Mouse (Mus musculus) lung, adult 2 months (tissue): ENCODE results near the gene Smc2. TPM values are rescaled to one million over a fixed set of nuclear protein-coding genes. Genes with fewer than 3 reads are reported as not detected.
"Not testable (repeated sequence)": the region's sequence is repeated elsewhere in the genome, so short reads cannot be mapped to it uniquely, and the experiment has no call there.

ENCODE experiments used
- DNase-seq: peaks from one replicate; pipeline ENCODE4 v3.0.0; 2022
- H3K4me1 ChIP-seq: fragments of 200-500 bp; 2 replicates; pipeline ENCODE4 v1.6.1; 2011; ENCODE audit warnings: low read length; ENCODE audit not compliant: control insufficient read depth, insufficient read depth
- H3K4me3 ChIP-seq: fragments of 200-500 bp; replicated peaks from 2 replicates; pipeline ENCODE3; 2011; ENCODE audit warnings: low read depth, mild to moderate bottlenecking, control low read depth, low read length; ENCODE audit errors: extremely low read depth
- CTCF ChIP-seq: fragments of 200-500 bp; IDR thresholded peaks from 2 replicates; pipeline ENCODE4 v1.5.1; 2011; ENCODE audit warnings: mild to moderate bottlenecking, low read length, control low read depth; ENCODE audit not compliant: insufficient read depth
- POLR2A ChIP-seq: fragments of 200-500 bp; IDR thresholded peaks from 2 replicates; pipeline ENCODE4 v1.6.1; 2011; ENCODE audit warnings: low read depth, mild to moderate bottlenecking, control low read depth, low read length, borderline replicate concordance; ENCODE audit errors: extremely low read depth
- WGBS: fragments of 180-500 bp; shearing (Covaris S2); methylation state at CpG from one replicate; pipeline ENCODE4 v1.1.7; 2018; 5-methylcytosine and 5-hydroxymethylcytosine counted together
- polyA plus RNA-seq: library from polyadenylated mRNA; depleted of rRNA; stranded (reverse); fragments of >200 nt; gene quantifications from 2 replicates; pipeline ENCODE4 v1.2.3, GENCODE M21; 2012; rRNA removed

The Smc2 gene
- 1.2 and 1.3 TPM in 2 replicates for polyA plus RNA-seq

DNA sequence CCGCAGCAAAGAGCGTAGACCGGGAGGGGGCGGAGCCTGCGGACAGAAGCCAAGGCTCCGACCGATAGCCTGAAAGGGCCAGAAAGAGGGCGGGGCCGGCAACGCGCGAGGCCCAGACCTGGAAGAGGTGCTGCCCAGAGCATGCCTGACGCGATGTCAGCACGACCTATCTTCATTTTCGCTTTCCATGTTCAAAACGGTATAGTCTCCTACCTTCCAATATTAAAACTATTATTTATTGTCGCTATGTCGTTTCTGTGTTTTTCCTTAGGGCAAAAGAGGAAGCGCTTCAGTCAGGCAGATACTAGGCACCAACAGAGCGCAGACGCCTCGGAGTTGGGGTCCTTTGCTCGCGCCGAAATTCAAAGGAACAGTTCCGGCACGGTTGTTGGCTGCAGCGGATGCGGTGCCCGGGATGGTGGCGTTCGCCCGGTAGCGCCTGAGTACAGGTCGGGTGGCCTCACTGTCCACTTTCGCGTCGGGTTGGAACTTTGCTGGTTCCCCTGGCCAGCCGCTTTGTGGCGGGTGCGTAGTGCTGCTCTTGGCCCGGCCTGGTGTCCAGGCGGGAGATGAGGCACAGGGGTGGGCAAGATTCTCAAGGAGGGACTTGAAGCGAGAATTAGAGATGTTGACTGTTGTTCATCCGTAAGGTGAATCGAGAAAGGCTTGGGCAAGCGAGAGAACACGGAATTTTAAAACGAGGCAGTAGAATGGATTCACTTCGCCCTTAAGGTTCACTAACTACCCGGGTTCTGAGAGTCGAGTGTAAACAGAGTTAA, at the start of gene Smc2:
TSS of gene Smc2 (plus strand) at position 358 of the 779 bp plus-strand sequence.
- peak; percentile 89 for DNase-seq
- peaks cover 4% of the 10 kb centered on the region; the same call in 1 of the 2 replicates for H3K4me1 ChIP-seq
- H3K4me3 ChIP-seq: peak within 1 kb of the TSS; percentile 82
- under 1% methylated on average over 53 of the region's 53 CpGs for WGBS
- TF ChIP-seq CTCF (no peak), POLR2A (0 out of 2 replicates have a peak, but pooled peaks have one; percentile 6)

DNA sequence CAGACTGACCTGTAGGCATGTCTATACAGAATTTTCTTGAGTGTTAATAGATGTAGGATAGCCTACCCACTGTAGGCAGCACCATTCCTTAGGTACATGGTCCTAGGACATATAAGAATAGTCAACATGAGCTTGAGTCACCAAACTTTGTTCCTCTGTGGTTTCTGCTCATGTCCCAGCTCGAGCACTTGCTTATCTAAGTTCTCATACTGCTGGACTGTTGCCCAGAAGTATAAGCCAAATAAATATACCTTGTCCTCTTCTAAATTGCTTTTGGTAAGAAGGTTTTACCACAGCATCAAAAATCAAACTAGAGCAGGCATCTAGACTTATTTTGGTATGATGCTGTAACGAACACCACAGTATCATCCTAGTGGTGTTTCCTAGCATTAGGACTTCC, 27.5 kb upstream of the Smc2 start:
- 62% methylated on average over 2 of the region's 2 CpGs for WGBS
- no peak for DNase-seq
- H3K4me1 ChIP-seq: no peaks in the 10 kb centered on the region
- no peak overlapping the region for H3K4me3 ChIP-seq
- no peak for TF ChIP-seq CTCF
- TF ChIP-seq POLR2A: no peak

DNA sequence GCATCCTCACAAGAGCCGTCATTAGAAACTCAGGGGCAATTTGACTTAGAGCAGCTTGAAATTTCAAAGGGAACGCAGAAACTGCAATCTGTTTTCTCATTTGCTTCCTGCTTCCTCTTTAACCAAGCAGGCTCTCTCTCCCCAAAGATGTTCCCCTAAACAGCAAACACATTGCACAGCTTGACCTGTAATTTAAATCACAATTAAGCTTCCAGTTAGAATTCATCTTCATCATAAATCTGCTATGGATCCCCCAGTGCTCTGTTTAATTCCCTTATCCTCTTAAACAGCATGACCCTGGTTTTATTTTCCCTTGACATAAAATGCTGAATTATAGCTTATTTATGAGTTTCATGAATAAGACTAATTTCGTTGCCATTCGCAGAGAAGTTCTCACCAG, 15.4 kb upstream of the Smc2 start:
- TF ChIP-seq CTCF (no peak), POLR2A (no peak)
- Histone ChIP-seq H3K4me3 (no peak overlapping the region), H3K4me1 (no peaks in the 10 kb centered on the region)
- WGBS: 69% methylated on average over 4 of the region's 4 CpGs
- DNase-seq: no peak

DNA sequence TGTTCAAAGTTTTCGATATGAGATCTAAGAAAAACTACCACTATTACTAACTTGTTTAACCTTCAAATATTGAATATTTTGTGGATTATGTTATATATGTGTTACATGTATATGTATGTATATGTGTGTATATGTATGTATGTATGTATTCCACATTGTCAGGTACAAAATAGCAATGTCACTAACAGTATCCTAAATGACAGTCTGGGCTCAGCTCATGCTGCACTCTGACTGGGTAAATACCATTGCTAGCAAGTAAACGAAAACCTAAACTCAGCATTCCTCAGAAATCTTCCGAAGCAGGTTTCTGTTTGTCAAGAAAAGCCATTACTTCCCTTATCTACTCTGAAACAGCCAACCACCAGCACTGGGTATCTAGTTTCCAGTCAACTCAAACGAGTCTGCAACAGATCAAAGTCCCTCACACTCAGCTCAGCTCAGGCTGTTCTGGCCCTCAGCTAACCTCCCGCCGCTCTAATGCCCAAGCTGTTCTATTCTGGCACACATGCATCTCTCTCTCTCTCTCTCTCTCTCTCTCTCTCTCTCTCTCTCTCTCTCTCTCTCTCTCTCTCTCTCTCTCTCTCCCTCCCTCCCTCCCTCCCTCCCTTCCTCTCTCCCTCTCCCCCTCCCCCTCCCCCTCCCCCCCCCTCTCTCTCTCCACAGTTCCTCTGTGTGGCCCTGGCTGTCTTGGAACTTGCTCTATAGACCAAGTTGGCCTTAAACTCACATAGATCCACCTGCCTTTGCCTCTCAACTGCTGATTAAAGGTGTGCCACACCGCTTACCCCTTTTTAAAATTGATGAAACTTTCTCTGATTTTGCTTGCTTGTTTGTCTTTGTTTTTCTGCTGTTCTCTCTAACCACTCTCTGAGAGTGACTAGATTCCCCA, 9.5 kb upstream of the Smc2 start:
- no peak for DNase-seq
- WGBS: 27% methylated on average over 7 of the region's 7 CpGs
- no peak overlapping the region for H3K4me3 ChIP-seq

DNA sequence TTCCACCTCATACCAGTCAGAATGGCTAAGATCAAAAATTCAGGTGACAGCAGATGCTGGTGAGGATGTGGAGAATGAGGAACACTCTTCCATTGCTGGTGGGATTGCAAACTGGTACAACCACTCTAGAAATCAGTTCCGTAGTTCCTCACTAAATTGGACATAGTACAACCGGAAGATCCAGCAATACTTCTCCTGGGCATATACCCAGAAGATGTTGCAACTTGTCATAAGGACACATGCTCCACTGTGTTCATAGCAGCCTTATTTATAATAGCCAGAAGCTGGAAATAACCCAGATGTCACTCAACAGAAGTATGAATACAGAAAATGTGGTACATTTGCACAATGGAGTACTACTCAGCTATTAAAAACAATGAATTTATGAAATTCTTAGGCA, 3.5 kb upstream of the Smc2 start:
- not testable (repeated sequence) for H3K4me3 ChIP-seq, DNase-seq, H3K4me1 ChIP-seq
- 87% methylated on average over 2 of the region's 2 CpGs for WGBS

More for the DNA sequence above, 9.5 kb upstream of the Smc2 start:
- no peaks in the 10 kb centered on the region for H3K4me1 ChIP-seq
- TF ChIP-seq POLR2A (no peak), CTCF (no peak)

DNA sequence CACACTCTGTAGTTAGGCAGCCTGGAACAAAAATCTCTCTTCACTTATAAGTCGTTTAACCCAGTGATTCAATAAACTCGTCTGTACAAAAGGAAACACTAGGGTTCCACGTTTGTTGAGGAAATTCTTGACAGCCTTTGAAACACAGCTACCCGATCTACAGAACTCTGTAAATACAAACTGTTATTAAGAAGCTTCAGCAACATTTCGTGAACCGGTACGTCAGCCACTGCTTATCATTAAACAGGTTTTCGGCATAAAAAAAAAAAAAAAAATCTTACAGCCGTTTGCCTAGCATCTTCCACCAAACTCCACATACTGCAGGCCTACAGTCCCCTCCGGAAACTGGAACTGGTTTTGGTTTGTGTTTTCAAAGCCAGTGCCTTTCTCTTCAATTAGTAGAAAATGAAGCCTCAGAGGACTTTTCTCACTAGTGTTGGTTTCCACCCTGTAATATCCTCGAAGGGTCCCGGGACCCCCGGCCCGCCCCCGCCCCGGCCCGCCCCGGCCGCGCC, 615 bp upstream of the Smc2 start:
- peak overlapping the region; percentile 64 for H3K4me3 ChIP-seq

DNA sequence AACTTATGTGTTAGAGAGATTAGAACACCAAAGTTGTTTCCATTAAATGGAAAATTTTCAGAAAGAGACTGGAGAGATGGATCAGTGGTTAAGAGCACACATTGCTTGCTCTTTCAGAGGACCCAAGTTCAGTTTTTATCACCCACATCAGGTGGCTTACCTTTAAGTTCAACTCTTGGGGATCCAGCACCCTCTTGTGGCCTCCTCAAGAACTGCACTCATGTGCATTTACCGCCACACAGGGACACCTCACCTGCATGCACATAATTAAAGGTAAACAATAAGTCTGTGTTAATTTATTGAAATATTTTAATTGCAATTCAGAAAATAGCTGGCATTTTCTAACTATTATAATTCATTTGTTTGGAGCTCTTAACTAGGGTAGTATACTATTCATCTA, 20.7 kb downstream of the Smc2 start:
- 100% methylated on average over 1 of the region's 1 CpGs for WGBS
- TF ChIP-seq POLR2A (no peak), CTCF (0 out of 2 replicates have a peak, but pooled peaks have one; percentile 11)

More for the DNA sequence above, 615 bp upstream of the Smc2 start:
- TF ChIP-seq POLR2A (no peak), CTCF (no peak)
- no peak for DNase-seq
- 1% methylated on average over 20 of the region's 20 CpGs for WGBS
- H3K4me1 ChIP-seq: peaks cover 4% of the 10 kb centered on the region; the same call in 1 of the 2 replicates

DNA sequence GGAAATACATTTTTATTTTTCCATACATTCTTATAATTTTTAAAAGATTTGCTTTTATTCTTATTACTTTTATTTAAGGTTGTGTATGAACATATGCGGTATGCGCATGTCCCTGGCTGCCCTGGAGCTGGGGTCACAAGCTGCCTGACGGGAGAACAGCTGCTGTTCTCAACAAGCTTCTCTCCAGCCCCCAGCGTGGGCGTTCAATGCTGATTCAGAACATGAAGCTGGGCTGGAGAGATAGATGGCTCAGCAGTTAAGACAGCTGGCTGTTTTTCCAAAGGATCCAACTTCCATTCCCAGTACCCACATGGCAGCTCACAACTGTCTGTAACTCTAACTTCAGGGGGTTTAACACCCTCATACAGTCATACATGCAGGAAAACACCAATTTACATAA, 22.3 kb downstream of the Smc2 start:
- no peak for TF ChIP-seq POLR2A
- TF ChIP-seq CTCF: no peak
- Histone ChIP-seq H3K4me1 (no peaks in the 10 kb centered on the region), H3K4me3 (no peak overlapping the region)
- no peak for DNase-seq
- 87% methylated on average over 5 of the region's 5 CpGs for WGBS

More for the DNA sequence above, 20.7 kb downstream of the Smc2 start:
- H3K4me1 ChIP-seq: no peaks in the 10 kb centered on the region
- H3K4me3 ChIP-seq: no peak overlapping the region
- no peak for DNase-seq

DNA sequence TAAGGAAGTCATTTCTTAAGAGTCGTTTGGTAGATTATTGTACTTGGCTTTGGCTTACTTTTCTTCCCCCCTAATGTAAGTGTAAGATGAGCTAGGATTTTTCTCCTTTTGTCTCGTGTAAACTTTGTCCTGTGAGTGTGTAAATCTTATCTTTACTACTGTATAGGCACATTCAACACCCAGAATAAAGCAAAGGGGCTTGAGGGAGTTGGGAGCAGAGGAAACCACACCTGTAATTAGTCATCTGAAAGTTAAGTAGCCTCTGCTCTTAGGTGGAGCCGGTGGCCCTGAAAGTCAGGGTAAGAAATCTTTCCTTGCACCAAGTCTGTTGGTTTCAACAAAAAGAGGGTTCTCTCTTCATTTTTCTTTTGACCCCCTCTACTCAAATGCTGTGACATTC, 34.4 kb downstream of the Smc2 start:
- WGBS: 58% methylated on average over 3 of the region's 3 CpGs
- DNase-seq: no peak
- Histone ChIP-seq H3K4me3 (no peak overlapping the region), H3K4me1 (no peaks in the 10 kb centered on the region)
- TF ChIP-seq POLR2A (no peak), CTCF (no peak)
